Mouse (Mus musculus): ENCODE measurements around the gene Sptbn1. TPM values are rescaled to one million over a fixed set of nuclear protein-coding genes. Genes with fewer than 3 reads are reported as not detected.
"Not testable (repeated sequence)": the region's sequence is repeated elsewhere in the genome, so short reads cannot be mapped to it uniquely, and the experiment has no call there.

Gene Sptbn1
- polyA plus RNA-seq, 1 experiment from 2014 or later = 129 TPM

- 80% methylated on average over 6 of the region's 6 CpGs for WGBS
- H3K4me2 ChIP-seq (ENCODE audit: low read length) = no peak overlapping the region
- DNase-seq (ENCODE audit: low spot score) (no peak), ATAC-seq (replicated peaks; ENCODE audit: low FRiP score, low TSS enrichment, low read depth) (no peak)
- peaks cover 9% of the 10 kb centered on the region; the same call in 1 of the 2 replicates for H3K4me1 ChIP-seq (replicated peaks; ENCODE audit: control insufficient read depth, insufficient read depth, low read length)
- no peaks in the 10 kb centered on the region for H3K27me3 ChIP-seq (replicated peaks; ENCODE audit: control insufficient read depth, insufficient read depth, low read length)
- no peak overlapping the region for H3K4me3 ChIP-seq (ENCODE audit: low read depth, low read length)
- no peak overlapping the region for H3K9ac ChIP-seq (ENCODE audit: low read length)
- no peaks in the 10 kb centered on the region for H3K9me3 ChIP-seq (ENCODE audit: control insufficient read depth, low read length)
- H3K36me3 ChIP-seq (ENCODE audit: control insufficient read depth, insufficient read depth, low read length) = no peaks in the 10 kb centered on the region
- no peak overlapping the region for H3K27ac ChIP-seq (ENCODE audit: low read depth)
Observed at GRCm38 (mm10) chr11:30258739-30259350, 9.1 kb downstream of the Sptbn1 start.

- 41% methylated on average over 1 of the region's 1 CpGs for WGBS
- Histone ChIP-seq H3K4me1 (replicated peaks; ENCODE audit: control insufficient read depth, insufficient read depth, low read length) (peaks cover 9% of the 10 kb centered on the region; the same call in 1 of the 2 replicates), H3K4me3 (ENCODE audit: low read depth, low read length) (no peak overlapping the region), H3K4me2 (ENCODE audit: low read length) (no peak overlapping the region), H3K9me3 (ENCODE audit: control insufficient read depth, low read length) (no peaks in the 10 kb centered on the region), H3K9ac (ENCODE audit: low read length) (no peak overlapping the region), H3K36me3 (ENCODE audit: control insufficient read depth, insufficient read depth, low read length) (no peaks in the 10 kb centered on the region), H3K27me3 (replicated peaks; ENCODE audit: control insufficient read depth, insufficient read depth, low read length) (no peaks in the 10 kb centered on the region), H3K27ac (ENCODE audit: low read depth) (no peak overlapping the region)
- DNase-seq (ENCODE audit: low spot score) (no peak), ATAC-seq (replicated peaks; ENCODE audit: low FRiP score, low TSS enrichment, low read depth) (no peak)
Observed at GRCm38 (mm10) chr11:30257812-30258211, 10.2 kb downstream of the Sptbn1 start.

GRCm38 (mm10) chr11:30257085-30257484, 10.9 kb downstream of the Sptbn1 start:
- H3K4me3 ChIP-seq (ENCODE audit: low read depth, low read length) = no peak overlapping the region
- DNase-seq (ENCODE audit: low spot score) (no peak), ATAC-seq (replicated peaks; ENCODE audit: low FRiP score, low TSS enrichment, low read depth) (no peak)
- no peak overlapping the region for H3K4me2 ChIP-seq (ENCODE audit: low read length)
- H3K36me3 ChIP-seq (ENCODE audit: control insufficient read depth, insufficient read depth, low read length) = no peaks in the 10 kb centered on the region
- no peaks in the 10 kb centered on the region for H3K9me3 ChIP-seq (ENCODE audit: control insufficient read depth, low read length)
- H3K9ac ChIP-seq (ENCODE audit: low read length) = no peak overlapping the region
- no peak overlapping the region for H3K27ac ChIP-seq (ENCODE audit: low read depth)
- H3K4me1 ChIP-seq (replicated peaks; ENCODE audit: control insufficient read depth, insufficient read depth, low read length) = peaks cover 9% of the 10 kb centered on the region; the same call in 1 of the 2 replicates
- no peaks in the 10 kb centered on the region for H3K27me3 ChIP-seq (replicated peaks; ENCODE audit: control insufficient read depth, insufficient read depth, low read length)

- Histone ChIP-seq H3K9ac (ENCODE audit: low read length) (no peak overlapping the region), H3K4me1 (replicated peaks; ENCODE audit: control insufficient read depth, insufficient read depth, low read length) (peaks cover 9% of the 10 kb centered on the region; the same call in 1 of the 2 replicates), H3K27me3 (replicated peaks; ENCODE audit: control insufficient read depth, insufficient read depth, low read length) (no peaks in the 10 kb centered on the region), H3K9me3 (ENCODE audit: control insufficient read depth, low read length) (no peaks in the 10 kb centered on the region), H3K4me2 (ENCODE audit: low read length) (no peak overlapping the region), H3K27ac (ENCODE audit: low read depth) (no peak overlapping the region), H3K36me3 (ENCODE audit: control insufficient read depth, insufficient read depth, low read length) (no peaks in the 10 kb centered on the region), H3K4me3 (ENCODE audit: low read depth, low read length) (no peak overlapping the region)
- no peak for ATAC-seq (replicated peaks; ENCODE audit: low FRiP score, low TSS enrichment, low read depth)
- 85% methylated on average over 5 of the region's 5 CpGs for WGBS
- no peak for DNase-seq (ENCODE audit: low spot score)
Observed at GRCm38 (mm10) chr11:30256491-30256890, 11.5 kb downstream of the Sptbn1 start.

- not testable (repeated sequence) for H3K9me3 ChIP-seq (ENCODE audit: control insufficient read depth, low read length); DNase-seq (ENCODE audit: low spot score); H3K4me3 ChIP-seq (ENCODE audit: low read depth, low read length); H3K36me3 ChIP-seq (ENCODE audit: control insufficient read depth, insufficient read depth, low read length); H3K9ac ChIP-seq (ENCODE audit: low read length); ATAC-seq (replicated peaks; ENCODE audit: low FRiP score, low TSS enrichment, low read depth); H3K27me3 ChIP-seq (replicated peaks; ENCODE audit: control insufficient read depth, insufficient read depth, low read length); H3K27ac ChIP-seq (ENCODE audit: low read depth); H3K4me2 ChIP-seq (ENCODE audit: low read length); H3K4me1 ChIP-seq (replicated peaks; ENCODE audit: control insufficient read depth, insufficient read depth, low read length)
- 95% methylated on average over 3 of the region's 3 CpGs for WGBS
Observed at GRCm38 (mm10) chr11:30255211-30255610, 12.8 kb downstream of the Sptbn1 start.

- Histone ChIP-seq H3K9ac (ENCODE audit: low read length) (no peak overlapping the region), H3K27me3 (replicated peaks; ENCODE audit: control insufficient read depth, insufficient read depth, low read length) (no peaks in the 10 kb centered on the region), H3K36me3 (ENCODE audit: control insufficient read depth, insufficient read depth, low read length) (no peaks in the 10 kb centered on the region), H3K4me3 (ENCODE audit: low read depth, low read length) (no peak overlapping the region), H3K4me1 (replicated peaks; ENCODE audit: control insufficient read depth, insufficient read depth, low read length) (peaks cover under 1% of the 10 kb centered on the region; the same call in 1 of the 2 replicates), H3K9me3 (ENCODE audit: control insufficient read depth, low read length) (no peaks in the 10 kb centered on the region), H3K27ac (ENCODE audit: low read depth) (no peak overlapping the region), H3K4me2 (ENCODE audit: low read length) (no peak overlapping the region)
- no peak for ATAC-seq (replicated peaks; ENCODE audit: low FRiP score, low TSS enrichment, low read depth)
- 78% methylated on average over 11 of the region's 11 CpGs for WGBS
- no peak for DNase-seq (ENCODE audit: low spot score)
Observed at GRCm38 (mm10) chr11:30251294-30251904, 16.6 kb downstream of the Sptbn1 start.

GRCm38 (mm10) chr11:30249452-30250016, 18.4 kb downstream of the Sptbn1 start:
- H3K4me1 ChIP-seq (replicated peaks; ENCODE audit: control insufficient read depth, insufficient read depth, low read length) = peaks cover 3% of the 10 kb centered on the region; the same call in 1 of the 2 replicates
- H3K27ac ChIP-seq (ENCODE audit: low read depth) = no peak overlapping the region
- no peaks in the 10 kb centered on the region for H3K9me3 ChIP-seq (ENCODE audit: control insufficient read depth, low read length)
- no peaks in the 10 kb centered on the region for H3K36me3 ChIP-seq (ENCODE audit: control insufficient read depth, insufficient read depth, low read length)
- H3K9ac ChIP-seq (ENCODE audit: low read length) = no peak overlapping the region
- no peaks in the 10 kb centered on the region for H3K27me3 ChIP-seq (replicated peaks; ENCODE audit: control insufficient read depth, insufficient read depth, low read length)
- H3K4me3 ChIP-seq (ENCODE audit: low read depth, low read length) = no peak overlapping the region
- no peak overlapping the region for H3K4me2 ChIP-seq (ENCODE audit: low read length)
- 77% methylated on average over 4 of the region's 4 CpGs for WGBS
- no peak for DNase-seq (ENCODE audit: low spot score)
- no peak for ATAC-seq (replicated peaks; ENCODE audit: low FRiP score, low TSS enrichment, low read depth)

- H3K4me3 ChIP-seq (ENCODE audit: low read depth, low read length) = no peak overlapping the region
- H3K4me1 ChIP-seq (replicated peaks; ENCODE audit: control insufficient read depth, insufficient read depth, low read length) = peaks cover 3% of the 10 kb centered on the region; the same call in 1 of the 2 replicates
- WGBS = 72% methylated on average over 1 of the region's 1 CpGs
- H3K9me3 ChIP-seq (ENCODE audit: control insufficient read depth, low read length) = no peaks in the 10 kb centered on the region
- H3K9ac ChIP-seq (ENCODE audit: low read length) = no peak overlapping the region
- H3K36me3 ChIP-seq (ENCODE audit: control insufficient read depth, insufficient read depth, low read length) = no peaks in the 10 kb centered on the region
- DNase-seq (ENCODE audit: low spot score) (no peak), ATAC-seq (replicated peaks; ENCODE audit: low FRiP score, low TSS enrichment, low read depth) (no peak)
- H3K4me2 ChIP-seq (ENCODE audit: low read length) = no peak overlapping the region
- H3K27ac ChIP-seq (ENCODE audit: low read depth) = no peak overlapping the region
- H3K27me3 ChIP-seq (replicated peaks; ENCODE audit: control insufficient read depth, insufficient read depth, low read length) = no peaks in the 10 kb centered on the region
Observed at GRCm38 (mm10) chr11:30247106-30247505, 20.9 kb downstream of the Sptbn1 start.

Measured in intestine, embryonic 14.5 days (tissue).